Mouse (Mus musculus) right cerebral cortex, postnatal 10 days (tissue): ENCODE measurements around the gene Chd6.

Experiments used
- DNase-seq, 2 experiments: peaks; one replicate each; pipeline ENCODE4 v3.0.0; 2021; ENCODE audit warnings: low spot score in 2 of 2

Gene Chd6

DNA sequence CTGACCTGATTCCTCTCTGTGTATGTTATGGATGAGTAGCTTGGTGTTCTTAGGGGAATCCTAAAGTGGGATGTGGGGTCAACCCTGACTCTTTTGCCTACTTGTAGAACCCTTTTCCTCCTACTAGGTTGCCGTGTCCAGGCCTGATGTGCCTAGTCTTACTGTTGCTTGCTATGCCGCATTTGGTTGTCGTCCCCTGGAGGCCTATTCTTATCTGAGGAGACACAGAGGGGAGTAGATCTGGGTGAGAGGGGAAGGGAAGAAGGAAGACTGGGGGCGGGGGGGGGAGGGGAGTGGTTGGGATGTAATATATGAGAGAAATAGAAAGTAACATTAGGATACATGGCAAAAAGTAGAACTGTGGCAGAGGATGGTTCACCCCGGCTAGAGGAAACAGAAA is 33.3 kb downstream of the Chd6 start:
- DNase-seq = no peak

DNA sequence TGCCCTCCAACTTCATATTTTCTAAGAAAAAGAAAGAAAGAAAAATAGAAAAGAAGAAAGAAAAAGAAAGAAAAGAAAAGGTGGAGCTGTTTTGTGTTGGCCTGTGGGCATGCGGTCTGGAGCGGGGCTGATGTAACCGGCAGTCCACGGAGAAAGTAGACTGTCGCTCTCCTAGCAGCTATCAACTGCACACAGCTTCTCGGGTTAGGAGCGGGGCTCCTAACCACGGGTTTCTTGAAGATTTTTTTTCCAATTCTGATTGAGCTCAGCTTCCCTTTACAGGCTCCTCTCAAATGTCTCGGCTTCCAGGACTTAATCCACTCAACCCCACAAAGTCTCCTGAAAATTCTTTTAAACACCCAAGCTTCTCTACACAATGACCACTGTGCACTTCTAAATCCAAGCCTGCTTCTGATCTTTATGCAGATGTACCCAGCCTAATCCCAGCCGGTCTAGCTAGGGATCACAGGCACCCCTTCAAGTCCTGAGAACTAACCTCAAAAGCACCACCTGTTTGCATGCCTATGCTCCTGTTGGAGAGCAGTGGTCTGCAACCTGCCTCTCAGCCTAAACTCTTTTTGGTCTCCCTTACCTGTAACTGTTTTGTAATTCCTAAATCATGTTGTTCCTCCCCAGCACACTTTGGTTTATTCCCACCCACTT is 42.6 kb downstream of the Chd6 start:
- DNase-seq = no peak

DNA sequence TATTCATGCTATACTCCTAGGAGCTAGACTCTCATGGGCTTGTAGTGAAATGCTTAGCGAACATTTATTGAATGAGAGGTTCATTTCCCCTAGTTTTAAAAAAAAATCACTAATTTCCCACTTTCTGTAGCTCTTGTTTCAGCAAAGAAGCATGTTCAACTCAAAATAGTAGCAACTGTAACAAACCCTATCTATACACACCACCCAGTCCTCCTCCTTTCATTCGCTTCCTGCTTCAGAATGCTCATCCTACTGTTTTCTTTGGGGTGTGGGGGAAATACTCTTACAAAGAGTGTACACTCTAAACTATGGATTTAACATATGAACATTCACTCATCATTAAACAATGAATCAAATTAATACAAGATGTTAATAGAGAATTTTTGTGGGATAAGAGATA is 43.3 kb downstream of the Chd6 start:
- no peak for DNase-seq

DNA sequence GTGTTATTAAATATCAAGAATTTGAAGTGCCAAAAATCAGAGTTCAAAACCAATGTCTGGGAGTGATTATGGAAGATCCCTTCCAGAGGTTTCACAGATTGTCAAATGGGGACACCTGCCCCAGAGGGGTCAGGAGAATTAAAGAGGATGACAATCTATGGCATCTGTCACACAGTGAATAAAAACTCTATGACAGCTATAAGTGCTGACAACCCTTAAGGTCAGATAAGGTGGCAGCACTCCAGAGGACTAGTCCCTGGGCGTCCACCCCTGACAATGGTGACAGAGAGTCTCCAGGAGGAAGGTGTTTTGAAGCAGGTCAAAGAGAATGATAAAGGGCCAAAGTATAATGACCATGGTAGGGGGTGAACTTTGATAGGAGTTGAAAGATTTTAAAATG is 44.0 kb downstream of the Chd6 start:
- DNase-seq = no peak

DNA sequence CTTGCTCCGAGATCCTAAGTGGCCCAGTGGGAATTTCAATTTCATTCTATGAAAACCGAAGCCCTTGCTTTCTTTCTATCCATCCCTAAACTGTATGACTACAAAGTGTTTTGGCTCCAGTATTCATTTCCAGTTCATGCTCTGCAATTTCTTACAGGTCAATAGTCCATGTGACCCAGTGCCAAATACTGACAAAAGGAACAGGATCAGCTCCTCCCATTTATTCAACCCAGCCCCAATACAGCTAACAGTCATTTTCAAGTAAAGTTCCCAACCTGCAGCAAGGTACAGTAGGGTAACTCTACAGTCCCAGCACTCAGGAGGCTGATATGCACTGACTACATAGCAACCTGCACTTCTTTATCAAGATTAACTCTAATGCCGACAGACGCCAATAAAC is 50.0 kb downstream of the Chd6 start:
- no peak for DNase-seq

DNA sequence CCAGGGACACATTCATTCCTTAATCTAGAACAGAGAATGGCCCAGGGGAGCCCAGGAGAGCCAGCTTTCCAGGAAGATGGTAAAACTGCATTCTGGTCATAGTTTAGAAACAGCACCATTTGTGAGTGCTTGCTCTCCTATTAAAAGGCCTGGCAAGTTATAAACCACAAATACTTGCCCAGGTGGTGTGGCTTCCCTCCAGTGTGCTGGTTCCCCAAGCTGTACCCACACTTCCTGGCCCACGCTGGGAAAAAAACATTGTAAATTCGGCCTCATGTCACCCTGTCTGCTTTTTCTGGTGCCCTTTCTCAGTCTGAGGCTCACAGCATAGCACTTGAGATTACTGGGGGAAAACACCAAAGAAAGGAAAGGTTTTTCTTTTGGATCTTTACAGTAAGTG is 55.1 kb downstream of the Chd6 start:
- peak in 1 of 2 experiments; percentile 27 for DNase-seq

DNA sequence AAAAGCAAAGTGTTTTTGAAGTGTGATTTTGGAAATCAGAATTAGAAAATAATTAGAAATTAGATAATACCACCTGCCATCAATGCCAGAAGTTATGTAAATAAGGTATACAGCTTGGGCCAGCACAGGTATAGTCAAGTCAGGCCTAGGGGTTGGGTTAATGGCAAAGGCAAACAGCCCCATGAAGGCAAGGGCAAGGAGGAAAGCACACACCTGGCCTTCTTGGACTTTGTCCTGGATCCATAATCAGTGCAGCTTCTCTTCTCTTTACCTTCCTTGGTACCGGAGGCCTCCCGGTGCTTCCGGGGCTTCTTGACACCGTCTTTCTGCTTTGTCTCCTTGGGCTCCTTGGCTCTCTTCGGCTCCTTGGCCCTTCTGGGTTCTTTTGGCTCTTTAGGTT is 56.7 kb downstream of the Chd6 start:
- no peak for DNase-seq

DNA sequence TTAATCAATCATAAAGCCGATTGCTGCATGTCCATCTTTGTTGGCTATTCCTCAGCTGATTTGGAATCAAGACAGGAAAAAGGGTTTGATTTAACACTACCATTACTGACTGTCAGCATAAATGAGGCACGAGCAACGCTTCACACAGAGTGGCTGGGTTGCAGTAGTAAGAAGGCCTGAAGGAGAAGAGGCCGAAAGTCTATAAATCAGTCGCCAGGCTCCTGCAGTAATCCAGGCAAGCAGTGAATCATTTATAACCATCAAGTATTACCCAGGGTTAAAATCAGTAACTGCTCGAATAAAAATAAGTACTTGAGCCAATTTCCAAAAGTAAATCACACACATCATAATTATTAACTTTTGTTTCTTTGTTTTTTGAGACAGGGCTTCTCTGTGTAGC is 59.4 kb downstream of the Chd6 start:
- no peak for DNase-seq

DNA sequence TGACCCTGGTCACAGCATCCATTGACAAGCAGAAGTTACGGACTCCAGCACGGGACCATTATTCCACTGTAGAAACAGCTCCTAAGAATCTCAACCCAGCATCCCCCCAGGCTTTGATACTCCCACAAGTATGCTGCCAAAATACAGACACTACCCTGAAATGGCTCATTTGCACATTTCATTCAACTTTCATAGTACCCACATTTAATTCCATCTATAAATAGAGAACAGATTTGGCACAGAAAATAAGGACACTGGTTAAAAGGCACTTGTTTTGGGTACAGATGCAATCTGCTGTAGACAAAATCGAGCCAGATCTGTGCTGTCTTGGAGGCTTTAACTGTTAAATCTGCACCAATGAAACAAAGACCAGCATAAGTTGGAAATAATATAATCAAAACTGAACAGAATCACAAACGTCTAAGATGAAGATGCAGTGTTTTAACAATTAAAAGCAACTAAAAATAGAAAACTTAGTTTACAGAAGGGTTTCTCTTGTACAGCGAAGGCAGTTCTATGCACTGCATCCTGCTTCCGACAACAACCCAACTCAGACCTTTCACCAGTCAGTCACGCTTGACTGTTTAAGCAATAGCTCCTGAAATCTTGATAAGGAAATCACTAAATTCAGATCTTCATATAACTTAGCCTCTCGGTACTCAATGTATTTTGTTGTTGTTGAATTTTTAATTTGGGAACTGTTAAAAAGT is 64.2 kb downstream of the Chd6 start:
- peak; percentile 25 to 52 for DNase-seq

DNA sequence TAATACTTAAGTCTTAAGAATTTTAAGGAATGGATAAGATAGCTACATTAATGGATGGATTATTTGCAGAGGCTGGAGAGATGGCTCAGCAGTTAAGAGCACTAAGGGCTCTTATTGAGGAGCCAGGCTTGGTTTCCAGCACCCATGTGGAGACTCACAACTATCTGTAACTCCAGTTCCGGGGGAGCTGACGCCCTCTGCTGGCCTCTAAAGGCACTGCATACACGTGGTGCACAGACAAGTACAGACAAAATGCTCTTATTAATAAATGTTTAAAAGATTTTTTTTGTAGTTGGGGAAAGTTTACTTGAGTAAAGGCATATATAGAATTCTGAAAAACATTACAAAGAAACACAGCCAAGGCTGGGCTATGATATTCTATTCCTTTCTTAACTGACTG is 66.0 kb downstream of the Chd6 start:
- DNase-seq = no peak

DNA sequence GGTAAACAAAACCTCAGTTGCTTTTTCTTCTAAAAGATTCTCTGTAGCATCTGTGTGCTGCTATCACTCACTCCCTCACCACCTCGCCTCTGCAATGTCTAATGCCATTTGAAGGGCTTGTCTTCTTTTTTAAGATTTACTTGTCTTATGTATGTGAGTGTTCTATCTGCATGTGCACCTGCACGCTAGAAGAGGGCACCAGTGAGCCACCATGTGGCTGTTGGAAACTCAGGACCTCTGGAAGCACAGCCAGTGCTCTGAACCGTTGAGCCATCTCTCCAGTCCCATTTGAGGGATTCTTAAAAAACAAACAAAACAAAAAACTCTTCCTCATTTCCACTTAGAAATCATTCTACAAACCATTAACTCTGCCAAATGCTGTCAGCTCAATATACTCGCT is 68.1 kb downstream of the Chd6 start:
- DNase-seq = no peak

DNA sequence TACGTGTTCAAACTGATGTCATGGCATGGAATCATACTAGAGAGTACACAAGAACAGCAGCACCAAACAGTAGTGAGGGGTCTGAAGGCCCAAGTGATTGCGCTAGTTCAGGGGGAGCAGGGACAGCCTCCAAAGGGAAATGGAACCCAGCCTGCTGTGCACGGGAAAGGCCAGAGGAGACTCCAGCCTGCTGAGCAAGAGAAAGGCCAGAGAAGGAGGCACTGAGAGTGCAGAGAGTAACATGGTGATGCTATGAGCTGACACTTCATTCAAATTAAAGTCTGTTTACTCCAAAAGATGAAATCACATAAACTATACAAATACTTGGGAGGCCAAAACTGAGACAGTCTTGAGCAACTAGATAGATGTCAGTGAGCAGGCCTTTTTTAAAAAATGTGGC is 71.1 kb downstream of the Chd6 start:
- DNase-seq = no peak

DNA sequence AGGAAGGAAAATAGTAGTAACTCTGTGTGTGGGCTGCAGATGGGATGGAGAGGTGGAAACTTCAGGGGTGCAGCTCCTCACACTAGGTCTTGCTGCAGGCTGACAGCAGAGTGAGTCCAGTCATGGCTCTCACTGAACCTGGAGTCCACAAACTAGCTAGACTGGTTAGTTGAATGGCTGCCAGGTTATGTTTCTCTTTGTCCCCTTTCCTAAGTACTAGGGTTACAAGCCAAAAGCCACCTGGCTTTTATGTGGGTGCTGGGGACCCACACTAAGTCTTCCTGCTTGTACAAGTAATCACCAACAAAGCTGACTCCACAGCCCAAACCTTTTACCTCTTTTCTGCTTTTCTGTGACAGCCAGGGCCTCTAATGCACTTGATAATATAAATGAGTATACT is 75.7 kb downstream of the Chd6 start:
- no peak for DNase-seq

DNA sequence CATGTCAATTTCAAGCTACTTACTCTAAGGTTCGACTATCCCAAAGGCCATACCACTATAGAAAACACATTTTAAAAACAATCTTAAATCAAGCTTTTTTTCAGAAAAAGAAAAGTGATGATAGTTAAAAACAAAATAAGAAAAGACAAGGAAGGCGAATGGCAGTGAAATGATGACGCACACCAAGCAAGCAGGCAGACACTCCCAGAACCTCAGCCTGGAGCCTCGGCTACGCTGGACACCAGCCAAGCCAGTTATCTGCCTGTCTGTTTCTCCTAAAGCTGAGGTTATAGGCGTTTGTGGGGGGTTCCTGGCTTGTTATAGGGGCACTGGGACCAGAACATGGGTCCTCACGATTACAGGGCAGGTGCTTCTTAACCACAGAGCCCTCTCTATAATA is 76.5 kb downstream of the Chd6 start:
- peak in 1 of 2 experiments; percentile 29 for DNase-seq

DNA sequence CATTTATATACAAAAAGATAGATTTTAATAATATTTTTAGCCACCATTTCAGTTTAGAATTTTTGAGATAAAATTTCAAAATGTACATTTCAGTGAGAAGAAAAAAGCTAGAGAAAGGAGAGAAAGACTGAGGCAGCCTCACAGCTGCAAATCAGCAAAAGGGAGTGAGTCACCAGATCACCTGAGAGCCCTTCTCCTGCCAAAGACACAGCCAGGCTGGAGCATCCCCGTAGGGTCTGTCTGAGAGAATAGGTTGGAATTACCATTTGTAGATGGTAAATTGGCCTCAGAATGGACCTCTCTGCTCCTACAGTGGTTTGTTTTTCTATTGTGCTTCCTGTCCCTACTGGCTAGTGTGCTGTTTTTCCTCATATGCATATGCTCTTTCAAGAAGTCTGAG is 84.3 kb downstream of the Chd6 start:
- no peak for DNase-seq

DNA sequence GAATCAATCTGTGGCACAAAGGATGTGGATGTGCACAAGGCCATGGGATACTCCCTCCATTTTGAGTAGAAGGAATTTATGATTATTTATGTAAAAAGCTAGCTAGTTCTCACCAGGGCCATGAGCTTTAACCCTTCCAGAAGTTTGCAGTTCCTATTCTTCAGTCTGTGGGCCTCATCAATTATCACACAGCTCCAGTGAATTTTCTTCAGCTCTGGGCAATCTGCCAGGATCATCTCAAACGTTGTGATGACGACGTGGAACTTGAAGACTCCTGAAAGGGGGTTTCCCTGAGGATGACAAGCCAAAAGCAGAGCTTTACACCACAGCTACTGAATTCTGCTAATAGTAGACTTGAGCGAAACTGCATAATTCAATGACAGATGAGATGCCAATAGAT is 91.0 kb downstream of the Chd6 start:
- peak; percentile 54 to 62 for DNase-seq

DNA sequence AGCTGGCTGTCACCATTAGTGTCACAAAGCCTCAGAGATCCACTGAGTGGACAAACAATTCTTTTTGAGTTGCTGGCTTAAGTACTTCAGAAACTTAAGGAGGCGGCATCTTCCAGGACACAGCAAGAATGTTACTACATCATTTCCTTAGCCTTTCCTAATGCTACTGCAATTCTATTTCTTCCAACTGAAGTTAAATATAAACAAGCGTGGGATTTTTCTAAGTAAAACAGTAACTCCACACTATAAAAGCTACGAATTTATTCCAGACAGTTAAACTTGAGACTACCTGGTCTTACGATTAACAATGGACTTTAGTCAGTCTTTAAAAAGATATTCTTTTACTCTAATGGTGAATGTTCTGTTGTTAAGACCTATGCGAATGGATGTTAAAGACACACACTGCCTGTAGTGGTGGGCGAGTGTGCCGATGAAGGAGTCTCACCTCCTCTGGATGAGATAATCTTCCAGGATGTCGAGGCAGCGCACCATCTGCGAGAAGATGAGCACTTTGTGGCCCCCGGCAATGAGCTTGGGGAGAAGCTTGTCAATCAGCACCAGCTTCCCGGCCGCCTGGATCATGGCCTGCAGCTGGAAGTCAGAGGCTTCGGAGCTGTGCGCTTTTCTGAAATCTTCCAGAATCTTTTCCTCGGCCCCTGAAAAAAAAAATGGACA is 96.2 kb downstream of the Chd6 start:
- no peak for DNase-seq

DNA sequence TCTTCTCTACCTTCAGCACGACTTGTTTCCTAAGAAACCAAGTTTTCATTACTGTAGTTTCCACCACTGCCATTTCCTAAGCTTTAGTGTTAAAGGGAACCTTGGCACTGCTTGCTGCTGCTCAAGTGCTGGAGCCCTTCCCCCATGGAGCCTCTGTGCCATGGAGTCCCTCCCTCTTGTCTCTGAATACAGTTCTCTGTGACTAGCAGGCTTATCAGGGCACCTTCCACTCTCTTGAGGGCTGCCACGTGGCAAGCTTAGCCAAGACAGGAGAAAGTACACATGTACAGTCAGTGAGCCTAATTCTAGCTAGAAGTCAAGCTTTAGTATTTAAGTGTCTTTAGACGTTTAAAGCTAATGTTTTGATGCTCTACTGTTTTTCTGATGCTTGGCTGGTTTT is 104.5 kb downstream of the Chd6 start:
- DNase-seq = peak in 1 of 2 experiments; percentile 33

DNA sequence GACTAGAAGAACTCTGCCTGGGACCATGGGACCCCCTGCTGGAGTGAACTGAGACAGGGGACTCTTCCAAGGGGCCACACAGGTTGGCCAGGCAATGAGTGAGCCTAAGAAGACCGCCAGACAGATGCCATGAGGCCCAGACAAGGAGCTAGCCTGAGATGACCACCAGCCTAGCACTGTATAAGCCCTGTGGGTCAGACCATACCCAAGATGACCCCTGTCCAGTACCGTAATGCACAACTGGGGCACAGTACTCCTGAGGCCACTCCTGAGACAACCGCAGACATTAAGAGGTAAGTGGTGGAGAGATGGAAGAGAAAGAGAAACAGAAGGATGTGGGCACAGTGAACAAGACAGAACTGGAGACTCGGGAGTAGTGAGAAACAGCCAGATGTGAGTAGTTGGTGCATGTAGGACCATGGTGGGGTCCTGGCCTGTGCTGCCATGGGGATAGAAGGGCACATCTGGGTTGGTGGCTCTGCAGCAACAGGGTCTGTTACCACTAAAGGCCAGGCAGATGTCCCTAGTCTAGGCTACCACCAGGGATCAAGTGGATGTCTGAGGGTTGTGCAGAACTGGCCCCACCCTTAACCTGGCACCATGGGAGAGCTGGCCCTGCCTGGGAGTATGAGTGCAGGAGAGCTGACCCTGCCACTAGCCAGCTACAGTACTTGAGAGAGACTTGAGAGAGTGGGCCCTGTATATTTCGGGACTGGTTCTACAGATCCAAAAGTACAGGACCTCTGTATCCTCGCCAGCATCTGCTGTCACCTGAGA is 111.7 kb downstream of the Chd6 start:
- DNase-seq = no peak

DNA sequence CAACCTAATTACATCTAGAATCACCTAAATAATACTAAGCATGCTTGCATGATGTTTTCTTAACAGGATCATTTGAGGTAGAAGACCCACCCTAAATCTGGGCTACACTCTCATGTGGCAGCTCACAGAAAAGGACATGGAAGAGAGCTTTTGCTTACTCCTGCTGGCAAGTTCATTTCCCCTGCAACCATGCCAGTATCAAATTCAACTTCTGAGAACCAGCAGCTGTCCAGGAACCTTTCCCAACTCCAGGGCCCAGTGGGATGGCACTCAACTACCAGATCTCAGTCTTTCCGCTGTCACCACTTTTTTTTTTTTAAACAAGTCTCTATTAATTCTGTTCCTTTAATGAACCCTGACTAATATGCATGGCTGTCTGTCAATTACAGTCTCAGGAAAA is 114.7 kb downstream of the Chd6 start:
- no peak for DNase-seq

DNA sequence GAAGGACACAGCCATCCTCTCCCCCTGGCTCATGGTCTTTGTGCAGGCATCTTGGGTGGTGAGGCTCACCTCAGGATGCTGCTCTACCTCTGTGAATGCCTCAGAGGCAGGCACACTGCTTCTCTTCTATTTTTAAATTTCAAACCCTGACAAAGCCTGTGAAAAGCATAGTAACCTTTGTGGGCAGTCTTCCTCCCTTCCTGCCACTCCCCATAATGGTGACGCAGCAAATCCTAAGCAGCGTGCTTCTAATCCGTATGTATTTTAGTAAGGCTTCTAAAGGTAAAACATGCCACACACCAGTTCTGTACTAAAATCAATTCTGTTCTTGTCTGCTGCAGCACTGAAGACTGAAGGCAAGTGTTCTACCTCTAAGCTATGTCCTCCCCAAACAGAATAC is 116.4 kb downstream of the Chd6 start:
- DNase-seq = no peak

DNA sequence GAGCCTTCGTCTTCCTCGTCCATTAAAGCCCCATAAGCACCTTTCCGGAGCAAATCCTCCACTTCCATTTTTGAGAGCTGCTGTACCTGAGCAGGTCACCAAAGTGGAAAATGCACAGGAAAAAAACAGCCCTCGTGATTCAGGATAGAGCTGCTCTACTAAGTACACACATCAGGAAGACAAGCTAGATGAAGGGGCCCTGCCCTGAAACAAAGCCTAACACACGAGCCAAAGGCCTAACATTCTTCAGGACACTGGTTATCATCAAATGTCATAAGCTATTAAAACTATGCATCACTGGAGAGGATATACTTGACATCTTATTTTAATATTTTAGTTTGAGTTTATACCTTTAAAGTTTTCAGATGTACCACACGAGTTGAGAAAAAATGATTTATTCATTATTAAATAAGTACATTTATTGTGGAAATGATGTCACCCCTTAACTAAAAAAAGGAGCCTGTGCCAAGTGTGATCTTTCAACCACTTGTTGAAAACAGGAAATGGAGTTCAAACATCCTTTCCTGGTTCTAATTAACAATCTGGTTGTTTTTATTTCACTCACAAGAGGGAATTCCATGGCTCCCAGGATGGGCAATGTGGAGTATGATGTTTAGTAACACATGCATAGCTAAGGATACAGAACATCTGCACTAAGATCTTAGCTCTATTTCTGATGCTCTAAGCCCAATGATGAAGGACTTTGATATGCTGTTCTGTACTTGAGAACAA is 118.4 kb downstream of the Chd6 start:
- no peak for DNase-seq
